Mouse (Mus musculus) erythroblast, adult 5-6 weeks (primary cell): ENCODE data around the gene Myh3. TPM values are rescaled to one million over a fixed set of nuclear protein-coding genes. Genes with fewer than 3 reads are reported as not detected.

Experiments
- ATAC-seq: replicated peaks from 2 replicates; pipeline ENCODE4 v1.8.0; 2016; ENCODE audit warnings: moderate number of reproducible peaks, mild to moderate bottlenecking, moderate TSS enrichment, inconsistent platforms; ENCODE audit not compliant: poor library complexity, low FRiP score, severe bottlenecking
- total RNA-seq, 2 experiments: library from RNA; stranded (forward) in 1 of 2; stranded (reverse) in 1 of 2; fragments of 150-400 nt in 1 of 2; fragments of 200-764, 138-1000 nt in 1 of 2; gene quantifications; 2 replicates each; pipeline versions ENCODE4 v1.2.3 to v1.2.4; 2015 to 2017; ENCODE audit warnings: low replicate concordance in 2 of 2

The Myh3 gene
- total RNA-seq (2015; ENCODE audit: low replicate concordance) (not detected in 2 replicates), total RNA-seq (2017; ENCODE audit: low replicate concordance) (not detected in 2 replicates)

DNA sequence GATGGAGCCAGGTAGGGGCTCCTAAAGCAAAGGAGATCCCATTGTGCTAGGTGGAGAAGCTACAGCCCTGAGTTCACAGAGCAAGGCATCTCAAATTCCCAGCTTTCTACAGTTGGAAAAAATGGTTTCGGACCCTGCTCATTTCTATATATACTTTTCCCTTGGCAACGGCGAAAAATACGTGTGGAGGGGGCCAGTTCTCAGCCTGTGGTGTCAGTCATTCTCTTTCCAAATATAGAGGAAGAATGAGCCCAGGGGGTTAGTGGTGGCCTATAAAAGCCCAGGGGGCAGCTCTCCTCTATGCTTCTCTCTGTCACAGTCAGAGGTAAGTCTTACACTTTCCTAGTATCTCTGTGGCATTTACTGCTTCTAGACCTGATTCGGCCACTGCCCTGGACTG lies at the start of gene Myh3:
TSS of gene Myh3 (plus strand) at position 301 of the 400 bp plus-strand sequence.
- ATAC-seq = no peak

GRCm38 (mm10) chr11:67030904-67031602 lies 47.0 kb upstream of the Myh3 start:
- ATAC-seq = no peak

DNA sequence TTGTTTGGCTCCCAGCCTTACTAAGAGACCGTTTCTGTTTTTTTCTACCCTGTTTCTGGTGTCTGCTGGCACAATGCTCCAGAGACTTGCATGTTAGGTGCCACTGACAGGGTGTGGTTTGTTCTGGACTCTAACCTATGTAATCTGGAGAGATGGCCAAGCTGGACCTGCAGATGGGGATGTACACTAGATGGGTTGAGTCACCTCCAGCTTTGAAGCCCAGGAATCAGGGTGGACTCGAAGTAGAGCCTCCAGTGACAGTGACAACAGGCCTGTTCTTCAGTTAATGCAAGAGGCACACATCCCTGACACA lies 46.5 kb upstream of the Myh3 start:
- ATAC-seq = no peak

GRCm38 (mm10) chr11:67034775-67035485 lies 43.2 kb upstream of the Myh3 start:
- ATAC-seq = no peak

DNA sequence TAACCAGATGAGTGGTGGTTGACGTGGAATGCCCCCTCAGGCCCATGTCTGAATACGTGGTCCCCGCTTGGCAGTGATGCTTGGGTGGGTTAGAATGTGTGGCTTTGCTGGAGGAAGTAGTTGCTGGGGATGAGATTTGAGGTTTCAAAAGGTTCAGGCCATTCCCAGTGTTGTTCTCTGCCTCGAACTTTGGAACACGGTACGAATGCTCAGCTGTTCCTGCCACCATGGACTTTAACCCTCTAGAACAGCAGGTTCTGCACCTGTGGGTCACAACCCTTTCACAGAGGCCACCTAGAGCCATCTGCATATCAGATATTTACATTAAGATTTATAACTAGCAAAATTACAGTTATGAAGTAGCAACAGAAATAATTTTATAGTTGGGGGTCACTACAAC lies 41.9 kb upstream of the Myh3 start:
- no peak for ATAC-seq

- no peak for ATAC-seq
Measured at GRCm38 (mm10) chr11:67036892-67037291, 41.2 kb upstream of the Myh3 start.

GRCm38 (mm10) chr11:67039799-67040198 lies 38.3 kb upstream of the Myh3 start:
- ATAC-seq = no peak; the same call in 1 of the 2 replicates

GRCm38 (mm10) chr11:67040483-67040882 lies 37.6 kb upstream of the Myh3 start:
- no peak for ATAC-seq

- no peak for ATAC-seq
Measured at GRCm38 (mm10) chr11:67043007-67043406, 35.1 kb upstream of the Myh3 start.

DNA sequence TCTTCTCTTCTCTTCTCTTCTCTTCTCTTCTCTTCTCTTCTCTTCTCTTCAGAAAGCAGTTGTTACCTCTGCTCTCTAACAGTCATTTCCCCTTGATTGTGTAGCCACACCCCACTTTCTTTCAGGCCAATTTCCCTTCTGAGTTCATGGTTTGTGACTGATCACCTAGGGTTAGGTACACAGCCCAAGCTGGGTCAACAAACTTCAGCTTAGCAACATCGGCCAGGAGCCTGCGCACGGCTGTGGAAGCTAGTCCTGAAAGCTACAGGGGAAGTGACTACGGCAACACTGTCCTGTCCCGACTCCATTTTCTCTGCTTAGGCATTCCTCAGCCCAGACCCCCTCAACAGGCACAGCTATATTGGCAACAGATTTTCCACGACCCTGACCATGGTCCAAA lies 33.1 kb upstream of the Myh3 start:
- no peak for ATAC-seq

- ATAC-seq = no peak
Measured at GRCm38 (mm10) chr11:67047199-67047598, 30.9 kb upstream of the Myh3 start.

GRCm38 (mm10) chr11:67048496-67048895 lies 29.6 kb upstream of the Myh3 start:
- ATAC-seq = no peak

DNA sequence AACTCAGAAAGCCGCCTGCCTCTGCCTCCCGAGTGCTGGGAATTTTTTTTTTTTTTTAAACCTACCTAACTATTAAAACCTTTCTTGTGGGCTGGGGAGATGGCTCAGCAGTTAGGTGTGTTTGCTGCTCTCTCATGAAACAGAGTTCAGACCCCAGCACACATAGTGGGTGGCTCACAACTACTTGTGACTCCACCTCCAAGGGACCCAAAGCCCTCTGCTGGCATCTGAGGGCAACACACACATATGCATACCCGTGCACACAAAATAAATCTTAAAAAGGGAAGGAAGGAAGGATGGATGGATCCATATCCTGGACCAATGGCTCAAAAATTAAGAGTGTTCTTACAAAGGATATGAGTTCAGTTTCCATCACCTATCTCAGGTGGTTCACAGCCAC lies 28.8 kb upstream of the Myh3 start:
- ATAC-seq = no peak

DNA sequence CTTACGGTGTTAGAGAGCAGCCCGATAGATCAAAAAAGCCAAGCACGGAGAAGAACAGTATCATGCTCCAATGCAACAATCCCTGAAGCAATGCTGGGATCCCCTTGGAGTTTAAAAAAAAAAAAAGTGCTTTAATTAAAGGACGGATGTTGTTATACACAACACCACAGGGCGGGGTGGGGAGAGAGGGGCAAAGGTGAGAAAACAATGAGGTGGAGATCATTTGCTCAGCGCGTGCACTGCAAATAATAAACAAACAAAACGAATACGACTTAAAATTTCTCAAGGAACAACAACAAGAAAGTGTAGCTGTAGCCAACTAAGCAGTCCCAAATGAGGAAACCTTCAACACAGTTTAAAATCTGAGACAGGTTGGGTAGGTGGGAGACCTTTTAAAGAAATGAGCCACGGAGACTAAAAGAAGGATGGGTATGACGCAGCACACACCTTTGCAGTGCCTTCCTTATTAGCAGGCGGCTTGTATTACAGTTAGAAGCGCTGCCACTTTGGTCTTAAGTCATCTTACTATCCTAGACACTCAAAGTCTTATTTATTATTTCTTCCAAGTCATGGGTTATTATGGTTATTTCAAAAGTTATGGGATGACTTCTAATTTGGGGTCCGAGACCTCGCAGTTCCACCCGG lies 26.3 kb upstream of the Myh3 start:
- ATAC-seq = peak; percentile 54

- peak; percentile 99 for ATAC-seq
Measured at GRCm38 (mm10) chr11:67052321-67052952, 25.7 kb upstream of the Myh3 start, which contains the start of the genes Adprm and Sco1. Gene Adprm, minus strand, starts transcription at chr11:67052594. Gene Sco1, plus strand, starts transcription at chr11:67052670.

- ATAC-seq = no peak
Measured at GRCm38 (mm10) chr11:67054754-67055365, 23.2 kb upstream of the Myh3 start.

DNA sequence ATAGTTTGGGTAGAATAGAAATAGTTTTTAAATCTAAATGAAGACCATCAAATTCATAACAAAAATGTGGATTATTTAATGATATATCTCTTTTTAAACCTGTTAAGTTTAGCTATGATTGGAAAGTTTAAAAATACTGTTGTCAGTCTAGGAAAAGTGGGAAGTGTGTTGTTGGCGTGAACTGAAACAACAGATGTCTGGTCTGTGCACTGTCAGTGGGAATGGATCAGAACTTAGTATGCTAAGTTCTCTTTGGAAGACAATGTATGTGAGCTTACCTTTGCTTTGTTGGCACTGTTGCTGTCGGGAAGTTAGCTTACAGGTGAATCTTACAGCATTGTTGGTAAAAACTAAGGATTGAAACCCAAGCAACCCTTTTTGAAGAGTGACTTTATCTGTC lies 16.8 kb upstream of the Myh3 start:
- no peak for ATAC-seq

- no peak for ATAC-seq
Measured at GRCm38 (mm10) chr11:67062726-67063125, 15.4 kb upstream of the Myh3 start.

GRCm38 (mm10) chr11:67067741-67068140 lies 10.4 kb upstream of the Myh3 start:
- ATAC-seq = no peak

DNA sequence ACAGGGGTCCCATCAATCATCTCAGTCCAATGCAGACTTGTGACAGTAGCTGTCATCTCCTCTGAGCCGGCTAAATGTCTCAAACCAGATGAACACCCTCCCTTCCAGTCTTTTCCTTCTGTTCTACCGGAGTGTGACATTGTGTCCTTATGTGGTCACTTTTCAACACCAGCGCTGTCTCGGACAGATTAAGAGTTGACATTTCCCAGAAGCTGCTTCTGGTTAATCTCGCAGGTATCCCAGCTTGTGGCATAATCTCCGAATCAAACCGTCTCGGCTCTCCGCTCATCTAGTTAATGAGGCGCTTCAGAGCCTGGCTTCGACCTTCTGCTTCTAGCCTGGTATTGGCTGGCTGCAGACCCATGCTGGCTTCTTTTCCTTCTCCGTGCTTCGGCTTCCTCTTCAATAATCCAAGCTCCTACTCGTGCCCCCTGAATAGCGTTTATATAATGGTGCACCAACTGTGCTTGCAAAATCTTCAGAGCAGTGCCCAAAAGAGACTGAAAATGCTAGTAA lies 5.4 kb upstream of the Myh3 start:
- ATAC-seq = no peak
